Mouse (Mus musculus) ES-E14 (cell line): ENCODE data around the gene Pacrg. TPM values are rescaled to one million over a fixed set of nuclear protein-coding genes. Genes with fewer than 3 reads are reported as not detected.

ENCODE experiments used
- DNase-seq: peaks from one replicate; pipeline ENCODE4 v3.0.0-alpha.2; 2013; ENCODE audit warnings: low read depth, low spot score
- H3K27ac ChIP-seq: 2 replicates; pipeline ENCODE4 v1.5.1; 2012; ENCODE audit warnings: low read depth, mild to moderate bottlenecking, low read length, moderate library complexity, mixed read lengths; ENCODE audit not compliant: poor library complexity, insufficient read depth, severe bottlenecking
- H3K36me3 ChIP-seq: 2 replicates; pipeline ENCODE4 v1.6.1; 2012; ENCODE audit warnings: mild to moderate bottlenecking, low read length, moderate library complexity, mixed read lengths; ENCODE audit not compliant: control insufficient read depth, poor library complexity, insufficient read depth, severe bottlenecking
- H3K4me1 ChIP-seq, 2 experiments: fragments of 150-350 bp in 1 of 2; sonication (generic) in 1 of 2; 2 replicates each; pipeline ENCODE4 v1.6.1; 2012; ENCODE audit warnings: low read length in 2 of 2, mild to moderate bottlenecking in 1 of 2, mixed read lengths in 1 of 2; ENCODE audit not compliant: control insufficient read depth in 2 of 2, insufficient read depth in 2 of 2, poor library complexity in 1 of 2
- H3K4me3 ChIP-seq, 2 experiments: fragments of 150-350 bp in 1 of 2; sonication (generic) in 1 of 2; 2 replicates each; pipeline ENCODE4 v1.5.1; 2012; ENCODE audit warnings: low read length in 2 of 2, low read depth in 1 of 2, mild to moderate bottlenecking in 1 of 2, mixed read lengths in 1 of 2; ENCODE audit not compliant: insufficient read depth in 1 of 2, poor library complexity in 1 of 2, severe bottlenecking in 1 of 2
- H3K9ac ChIP-seq: 2 replicates; pipeline ENCODE4 v1.6.1; 2012; ENCODE audit warnings: low read depth, mild to moderate bottlenecking, low read length, mixed read lengths; ENCODE audit not compliant: poor library complexity, insufficient read depth, severe bottlenecking
- H3K9me3 ChIP-seq: fragments of 150-350 bp; sonication (generic); 2 replicates; pipeline ENCODE4 v1.6.1; 2012; ENCODE audit warnings: low read depth, mild to moderate bottlenecking, low read length; ENCODE audit not compliant: control insufficient read depth, insufficient read depth
- CHD2 ChIP-seq: IDR thresholded peaks from 2 replicates; pipeline ENCODE4 v1.6.1; 2014; ENCODE audit warnings: mild to moderate bottlenecking, low read depth, low read length, inconsistent platforms
- HCFC1 ChIP-seq: IDR thresholded peaks from 2 replicates; pipeline ENCODE4 v1.6.1; 2012; ENCODE audit warnings: low read length, inconsistent platforms, borderline replicate concordance; ENCODE audit not compliant: insufficient read depth
- MAFK ChIP-seq: IDR thresholded peaks from 2 replicates; pipeline ENCODE4 v1.6.1; 2014; ENCODE audit warnings: mild to moderate bottlenecking, low read depth, low read length, inconsistent platforms; ENCODE audit not compliant: insufficient read depth
- ZC3H11A ChIP-seq: IDR thresholded peaks from 2 replicates; pipeline ENCODE4 v1.6.1; 2012; ENCODE audit warnings: low read depth, mild to moderate bottlenecking, inconsistent platforms, low read length, borderline replicate concordance
- ZNF384 ChIP-seq: IDR thresholded peaks from 2 replicates; pipeline ENCODE4 v1.6.1; 2012; ENCODE audit warnings: low read depth, low read length, inconsistent platforms
- in situ Hi-C, 2 experiments: fragments of 600-800 bp; cut with MboI; formaldehyde crosslinking; loops; one replicate each; pipeline ENCODE4 v1.15.1; 2025; ENCODE audit warnings: low sequenced_read_pairs in 2 of 2, inconsistent platforms in 1 of 2; ENCODE audit not compliant: unreplicated experiment in 2 of 2
- total RNA-seq: library from RNA; depleted of rRNA; stranded (reverse); fragments of 300-350 nt; gene quantifications from 2 replicates; pipeline ENCODE4 v1.2.3, GENCODE M21; 2012

The Pacrg gene
- total RNA-seq, 1 experiment, result 0.27 TPM

GRCm38 (mm10) chr17:10456409-10456808 is 383.7 kb downstream of the Pacrg start:
- no peak overlapping the region for H3K4me3 ChIP-seq
- no peak for DNase-seq
- in situ Hi-C loops, result no loop called here
- no peaks in the 10 kb centered on the region for H3K9me3 ChIP-seq
- H3K36me3 ChIP-seq, result no peaks in the 10 kb centered on the region
- H3K4me1 ChIP-seq, result peaks cover 0 to 5% of the 10 kb centered on the region in 2 experiments; a peak in 2 of 4 replicates
- TF ChIP-seq HCFC1 (no peak), ZNF384 (no peak), CHD2 (no peak), ZC3H11A (no peak), MAFK (no peak)
- H3K27ac ChIP-seq, result no peak overlapping the region
- no peak overlapping the region for H3K9ac ChIP-seq

- no peak for TF ChIP-seq CHD2
- TF ChIP-seq MAFK, result no peak
- no peak for TF ChIP-seq ZNF384
- TF ChIP-seq ZC3H11A, result no peak
- TF ChIP-seq HCFC1, result no peak
- Histone ChIP-seq H3K9ac (no peak overlapping the region), H3K9me3 (no peaks in the 10 kb centered on the region), H3K27ac (no peak overlapping the region), H3K4me1 (peaks cover 0 to 5% of the 10 kb centered on the region in 2 experiments; a peak in 2 of 4 replicates), H3K4me3 (no peak overlapping the region), H3K36me3 (no peaks in the 10 kb centered on the region)
- no peak for DNase-seq
- in situ Hi-C loops, result no loop called here
Observed at GRCm38 (mm10) chr17:10455961-10456360, 384.1 kb downstream of the Pacrg start.

GRCm38 (mm10) chr17:10454406-10454805 is 385.7 kb downstream of the Pacrg start:
- Histone ChIP-seq H3K9ac (no peak overlapping the region), H3K4me1 (peaks cover 2 to 8% of the 10 kb centered on the region in 2 experiments; a peak in 3 of 4 replicates), H3K27ac (no peak overlapping the region), H3K36me3 (no peaks in the 10 kb centered on the region), H3K9me3 (no peaks in the 10 kb centered on the region), H3K4me3 (no peak overlapping the region)
- DNase-seq, result no peak
- TF ChIP-seq CHD2 (no peak), ZNF384 (no peak), HCFC1 (no peak), ZC3H11A (no peak), MAFK (no peak)
- in situ Hi-C loops, result no loop called here

- Histone ChIP-seq H3K9me3 (no peaks in the 10 kb centered on the region), H3K36me3 (no peaks in the 10 kb centered on the region), H3K4me1 (peaks cover 5 to 12% of the 10 kb centered on the region in 2 experiments; a peak in 3 of 4 replicates), H3K27ac (no peak overlapping the region), H3K9ac (no peak overlapping the region), H3K4me3 (no peak overlapping the region)
- in situ Hi-C loops, result no loop called here
- no peak for DNase-seq
- TF ChIP-seq HCFC1, result no peak
- TF ChIP-seq ZNF384, result no peak
- no peak for TF ChIP-seq MAFK
- no peak for TF ChIP-seq ZC3H11A
- TF ChIP-seq CHD2, result no peak
Observed at GRCm38 (mm10) chr17:10452801-10453200, 387.3 kb downstream of the Pacrg start.
